Mouse (Mus musculus): ENCODE data around the gene Topaz1. TPM values are rescaled to one million over a fixed set of nuclear protein-coding genes. Genes with fewer than 3 reads are reported as not detected.

Gene Topaz1
- total RNA-seq (2012; rRNA removed) (not detected in 2 replicates), total RNA-seq (2014; rRNA removed) (0.05 TPM in 1 of 2 replicates, not detected in the other), polyA plus RNA-seq (2012; ENCODE audit: insufficient read length, low read depth) (not detected in 2 replicates)

GRCm38 (mm10) chr9:122747060-122747459, at the start of gene Topaz1:
Gene Topaz1, plus strand, starts transcription at chr9:122747346.
- no peak within 1 kb of the TSS for H3K4me3 ChIP-seq (replicated peaks in 1 of 3; ENCODE audit: low read depth in 2 of 3, low read length in 2 of 3, poor library complexity in 1 of 3)
- no peaks in the 10 kb centered on the region for H3K27me3 ChIP-seq (replicated peaks)
- H3K79me2 ChIP-seq (replicated peaks; ENCODE audit: control insufficient read depth, extremely low read depth, insufficient read depth, poor library complexity, severe bottlenecking), result no peaks in the 10 kb centered on the region
- TF ChIP-seq USF2 (conservative IDR thresholded peaks at IDR 0.05; ENCODE audit: low read depth, low read length), result no peak
- no peak for TF ChIP-seq ELF1 (IDR thresholded peaks at IDR 0.05; ENCODE audit: low read depth, low read length)
- no peak for TF ChIP-seq ETS1 (conservative IDR thresholded peaks at IDR 0.05; ENCODE audit: low read depth, low read length)
- no peak for TF ChIP-seq NRF1 (IDR thresholded peaks at IDR 0.05; ENCODE audit: low read depth, low read length)
- no peak for TF ChIP-seq RCOR1 (conservative IDR thresholded peaks at IDR 0.05; ENCODE audit: low read depth, low read length)
- TF ChIP-seq IRF4 (IDR thresholded peaks at IDR 0.05; ENCODE audit: low read depth, low read length), result no peak
- no peak within 1 kb of the TSS for H3K9ac ChIP-seq (ENCODE audit: insufficient read depth, low read depth)
- in situ Hi-C loops (cut with MboI; ENCODE audit: low pct_ligation_motif_present, low pct_unique_long_range_greater_than_20kb, low sequenced_read_pairs) (loop anchor here (25.0 kb wide), 1 partner anchor 215 kb away; the partner anchor contains the start of genes 1110059G10Rik and Kif15), dilution Hi-C loops (cut with MboI; ENCODE audit: extremely low pct_ligation_motif_present, extremely low pct_unique_long_range_greater_than_20kb, low sequenced_read_pairs) (no loop called here)
- no peak for DNase-seq (ENCODE audit: extremely low read depth)
- H3K4me1 ChIP-seq (ENCODE audit: control insufficient read depth in 1 of 2, insufficient read depth in 2 of 2), result peaks cover 0 to 6% of the 10 kb centered on the region in 2 experiments; a peak in 1 of 4 replicates
- H3K36me3 ChIP-seq (replicated peaks in 1 of 2; ENCODE audit: control insufficient read depth in 1 of 2, insufficient read depth in 1 of 2, low read length in 1 of 2), result no peaks in the 10 kb centered on the region
- H3K9me3 ChIP-seq (replicated peaks; ENCODE audit: low read length), result peaks cover 3% of the 10 kb centered on the region
- no peak within 1 kb of the TSS for H3K4me2 ChIP-seq (ENCODE audit: insufficient read depth, low read depth, poor library complexity, severe bottlenecking)
- no peak within 1 kb of the TSS for H3K27ac ChIP-seq (ENCODE audit: insufficient read depth, low read depth)

GRCm38 (mm10) chr9:122701817-122702216, 45.3 kb upstream of the Topaz1 start:
- DNase-seq (ENCODE audit: extremely low read depth), result peak; percentile 34
- dilution Hi-C loops (cut with MboI; ENCODE audit: extremely low pct_ligation_motif_present, extremely low pct_unique_long_range_greater_than_20kb, low sequenced_read_pairs), result no loop called here

GRCm38 (mm10) chr9:122713836-122714235, 33.3 kb upstream of the Topaz1 start:
- dilution Hi-C loops (cut with MboI; ENCODE audit: extremely low pct_ligation_motif_present, extremely low pct_unique_long_range_greater_than_20kb, low sequenced_read_pairs) (no loop called here), in situ Hi-C loops (cut with MboI; ENCODE audit: low pct_ligation_motif_present, low pct_unique_long_range_greater_than_20kb, low sequenced_read_pairs) (no loop called here)
- TF ChIP-seq USF2 (conservative IDR thresholded peaks at IDR 0.05; ENCODE audit: low read depth, low read length), result no peak
- TF ChIP-seq NRF1 (IDR thresholded peaks at IDR 0.05; ENCODE audit: low read depth, low read length), result no peak
- TF ChIP-seq IRF4 (IDR thresholded peaks at IDR 0.05; ENCODE audit: low read depth, low read length), result no peak
- no peak for TF ChIP-seq JUND (conservative IDR thresholded peaks at IDR 0.05; ENCODE audit: low read depth, low read length)
- no peak for TF ChIP-seq MXI1 (IDR thresholded peaks at IDR 0.05; ENCODE audit: low read depth, low read length)
- no peak for TF ChIP-seq USF1 (IDR thresholded peaks at IDR 0.05; ENCODE audit: low read depth, low read length)
- TF ChIP-seq EP300 (IDR thresholded peaks at IDR 0.05; ENCODE audit: low read length), result no peak
- TF ChIP-seq HCFC1 (IDR thresholded peaks at IDR 0.05; ENCODE audit: low read depth, low read length), result no peak
- no peak for TF ChIP-seq ZNF384 (IDR thresholded peaks at IDR 0.05; ENCODE audit: low read depth, low read length)
- no peak for TF ChIP-seq SIN3A (IDR thresholded peaks at IDR 0.05; ENCODE audit: low read length)
- TF ChIP-seq CHD2 (IDR thresholded peaks at IDR 0.05; ENCODE audit: low read length), result no peak
- no peak for TF ChIP-seq TBP (conservative IDR thresholded peaks at IDR 0.05; ENCODE audit: low read depth, low read length)
- TF ChIP-seq MAFK (IDR thresholded peaks at IDR 0.05; ENCODE audit: insufficient replicate concordance, low read length), result no peak
- TF ChIP-seq POLR2AphosphoS2 (IDR thresholded peaks at IDR 0.05; ENCODE audit: low read depth, low read length), result no peak
- TF ChIP-seq ZC3H11A (IDR thresholded peaks at IDR 0.05; ENCODE audit: low read depth, low read length), result no peak
- TF ChIP-seq POLR2A (IDR thresholded peaks at IDR 0.05; ENCODE audit: low read depth, low read length), result no peak
- TF ChIP-seq BHLHE40 (IDR thresholded peaks at IDR 0.05; ENCODE audit: low read depth, low read length), result no peak
- no peak for TF ChIP-seq MEF2A (IDR thresholded peaks at IDR 0.05; ENCODE audit: borderline replicate concordance, low read depth, low read length)
- no peak for TF ChIP-seq JUN (IDR thresholded peaks at IDR 0.05; ENCODE audit: insufficient read depth, low read depth, low read length)
- TF ChIP-seq PAX5 (IDR thresholded peaks at IDR 0.05; ENCODE audit: low read length), result no peak
- peaks cover 3% of the 10 kb centered on the region for H3K9me3 ChIP-seq (replicated peaks; ENCODE audit: low read length)
- peaks cover 52% of the 10 kb centered on the region for H3K27me3 ChIP-seq (replicated peaks)
- no peak overlapping the region for H3K9ac ChIP-seq (ENCODE audit: insufficient read depth, low read depth)
- no peak for DNase-seq (ENCODE audit: extremely low read depth)
- no peak overlapping the region for H3K4me2 ChIP-seq (ENCODE audit: insufficient read depth, low read depth, poor library complexity, severe bottlenecking)
- no peaks in the 10 kb centered on the region for H3K79me2 ChIP-seq (replicated peaks; ENCODE audit: control insufficient read depth, extremely low read depth, insufficient read depth, poor library complexity, severe bottlenecking)
- H3K36me3 ChIP-seq (replicated peaks in 1 of 2; ENCODE audit: control insufficient read depth in 1 of 2, insufficient read depth in 1 of 2, low read length in 1 of 2), result no peaks in the 10 kb centered on the region
- peaks cover 0 to 9% of the 10 kb centered on the region in 2 experiments; a peak in 2 of 4 replicates for H3K4me1 ChIP-seq (ENCODE audit: control insufficient read depth in 1 of 2, insufficient read depth in 2 of 2)
- H3K27ac ChIP-seq (ENCODE audit: insufficient read depth, low read depth), result no peak overlapping the region
- H3K4me3 ChIP-seq (replicated peaks in 1 of 3; ENCODE audit: low read depth in 2 of 3, low read length in 2 of 3, poor library complexity in 1 of 3), result no peak overlapping the region

More at GRCm38 (mm10) chr9:122701817-122702216, 45.3 kb upstream of the Topaz1 start:
- Histone ChIP-seq H3K27ac (ENCODE audit: insufficient read depth, low read depth) (no peak overlapping the region), H3K27me3 (replicated peaks) (peaks cover 49% of the 10 kb centered on the region), H3K4me2 (ENCODE audit: insufficient read depth, low read depth, poor library complexity, severe bottlenecking) (no peak overlapping the region), H3K79me2 (replicated peaks; ENCODE audit: control insufficient read depth, extremely low read depth, insufficient read depth, poor library complexity, severe bottlenecking) (no peaks in the 10 kb centered on the region), H3K9ac (ENCODE audit: insufficient read depth, low read depth) (no peak overlapping the region), H3K9me3 (replicated peaks; ENCODE audit: low read length) (no peaks in the 10 kb centered on the region), H3K4me3 (replicated peaks in 1 of 3; ENCODE audit: low read depth in 2 of 3, low read length in 2 of 3, poor library complexity in 1 of 3) (no peak overlapping the region), H3K36me3 (replicated peaks in 1 of 2; ENCODE audit: control insufficient read depth in 1 of 2, insufficient read depth in 1 of 2, low read length in 1 of 2) (no peaks in the 10 kb centered on the region), H3K4me1 (ENCODE audit: control insufficient read depth in 1 of 2, insufficient read depth in 2 of 2) (no peaks in the 10 kb centered on the region)
- TF ChIP-seq NELFE (IDR thresholded peaks at IDR 0.05; ENCODE audit: low read depth, low read length), result no peak
- TF ChIP-seq USF2 (conservative IDR thresholded peaks at IDR 0.05; ENCODE audit: low read depth, low read length), result no peak
- TF ChIP-seq ZC3H11A (IDR thresholded peaks at IDR 0.05; ENCODE audit: low read depth, low read length), result no peak
- TF ChIP-seq CTCF (conservative IDR thresholded peaks at IDR 0.05 in 1 of 2, IDR thresholded peaks at IDR 0.05 in 1 of 2; ENCODE audit: low read depth in 2 of 2, low read length in 2 of 2), result no peak
- TF ChIP-seq ZMIZ1 (IDR thresholded peaks at IDR 0.05; ENCODE audit: low read depth, low read length), result no peak
- TF ChIP-seq PAX5 (IDR thresholded peaks at IDR 0.05; ENCODE audit: low read length), result no peak
- no peak for TF ChIP-seq RCOR1 (conservative IDR thresholded peaks at IDR 0.05; ENCODE audit: low read depth, low read length)
- TF ChIP-seq MAZ (IDR thresholded peaks at IDR 0.05; ENCODE audit: low read depth, low read length), result no peak
- TF ChIP-seq POLR2AphosphoS2 (IDR thresholded peaks at IDR 0.05; ENCODE audit: low read depth, low read length), result no peak
- in situ Hi-C loops (cut with MboI; ENCODE audit: low pct_ligation_motif_present, low pct_unique_long_range_greater_than_20kb, low sequenced_read_pairs), result no loop called here

Data from CH12.LX (cell line).